Mouse (Mus musculus) yolk sac, embryonic 10.5 days (tissue): ENCODE results near the gene H2-Q10.
"Not testable (repeated sequence)": the region's sequence is repeated elsewhere in the genome, so short reads cannot be mapped to it uniquely, and the experiment has no call there.

ENCODE experiments used
- DNase-seq: peaks from one replicate; pipeline ENCODE4 v3.0.0-alpha.2; 2017; ENCODE audit warnings: low spot score

The H2-Q10 gene

GRCm38 (mm10) chr17:35469842-35470751 lies at the start of gene H2-Q10:
TSS of gene H2-Q10 (plus strand) at chr17:35470089.
- peak; percentile 80 for DNase-seq

GRCm38 (mm10) chr17:35420206-35420810 lies 49.6 kb upstream of the H2-Q10 start:
- not testable (repeated sequence) for DNase-seq

GRCm38 (mm10) chr17:35421331-35421730 lies 48.6 kb upstream of the H2-Q10 start:
- not testable (repeated sequence) for DNase-seq

GRCm38 (mm10) chr17:35422360-35422759 lies 47.5 kb upstream of the H2-Q10 start:
- DNase-seq, result not testable (repeated sequence)

- DNase-seq, result not testable (repeated sequence)
Measured at GRCm38 (mm10) chr17:35423131-35423810, 46.6 kb upstream of the H2-Q10 start.

GRCm38 (mm10) chr17:35424106-35424505 lies 45.8 kb upstream of the H2-Q10 start:
- DNase-seq, result not testable (repeated sequence)

- not testable (repeated sequence) for DNase-seq
Measured at GRCm38 (mm10) chr17:35424624-35425416, 45.1 kb upstream of the H2-Q10 start, which contains the start of gene H2-Q6. TSS of gene H2-Q6 (plus strand) at chr17:35424850.

- not testable (repeated sequence) for DNase-seq
Measured at GRCm38 (mm10) chr17:35425474-35425873, 44.4 kb upstream of the H2-Q10 start.

- DNase-seq, result not testable (repeated sequence)
Measured at GRCm38 (mm10) chr17:35428883-35429282, 41.0 kb upstream of the H2-Q10 start.

GRCm38 (mm10) chr17:35430671-35431070 lies 39.2 kb upstream of the H2-Q10 start:
- not testable (repeated sequence) for DNase-seq

- not testable (repeated sequence) for DNase-seq
Measured at GRCm38 (mm10) chr17:35432167-35432566, 37.7 kb upstream of the H2-Q10 start.

- peak; percentile 28 for DNase-seq
Measured at GRCm38 (mm10) chr17:35434836-35435235, 35.1 kb upstream of the H2-Q10 start.

GRCm38 (mm10) chr17:35435577-35435976 lies 34.3 kb upstream of the H2-Q10 start:
- DNase-seq, result not testable (repeated sequence)

GRCm38 (mm10) chr17:35437386-35437936 lies 32.4 kb upstream of the H2-Q10 start:
- not testable (repeated sequence) for DNase-seq

GRCm38 (mm10) chr17:35438395-35438794 lies 31.5 kb upstream of the H2-Q10 start:
- DNase-seq, result not testable (repeated sequence)

GRCm38 (mm10) chr17:35438885-35439284 lies 31.0 kb upstream of the H2-Q10 start, which contains the start of gene H2-Q7:
TSS of gene H2-Q7 (plus strand) at chr17:35439155.
- peak; percentile 64 for DNase-seq

GRCm38 (mm10) chr17:35439295-35439747 lies 30.6 kb upstream of the H2-Q10 start:
- peak; percentile 39 for DNase-seq

GRCm38 (mm10) chr17:35439925-35440645 lies 29.8 kb upstream of the H2-Q10 start:
- DNase-seq, result not testable (repeated sequence)

- not testable (repeated sequence) for DNase-seq
Measured at GRCm38 (mm10) chr17:35442376-35442775, 27.5 kb upstream of the H2-Q10 start.

GRCm38 (mm10) chr17:35444510-35444909 lies 25.4 kb upstream of the H2-Q10 start:
- DNase-seq, result not testable (repeated sequence)
